Mouse (Mus musculus): Measurements from ENCODE around the gene Aifm1. TPM values are rescaled to one million over a fixed set of nuclear protein-coding genes. Genes with fewer than 3 reads are reported as not detected.

The Aifm1 gene
- 10 to 100 TPM; 39.0 to 44.7 TPM for total RNA-seq (2021)
- long read RNA-seq, experiment 1, transcript Aifm1-201 (16 exons, 2,237 nt) = major isoform, 55 of 60 reads
- long read RNA-seq, experiment 1, partial matches to known transcripts = 3 of 60 reads
- long read RNA-seq, experiment 1, other reads (novel, unspliced or antisense) = 2 of 60 reads
- long read RNA-seq, experiment 2, transcript Aifm1-201 (16 exons, 2,237 nt) = major isoform, 75 of 79 reads
- long read RNA-seq, experiment 2, partial matches to known transcripts = 2 of 79 reads
- long read RNA-seq, experiment 2, other reads (novel, unspliced or antisense) = 2 of 79 reads

DNA sequence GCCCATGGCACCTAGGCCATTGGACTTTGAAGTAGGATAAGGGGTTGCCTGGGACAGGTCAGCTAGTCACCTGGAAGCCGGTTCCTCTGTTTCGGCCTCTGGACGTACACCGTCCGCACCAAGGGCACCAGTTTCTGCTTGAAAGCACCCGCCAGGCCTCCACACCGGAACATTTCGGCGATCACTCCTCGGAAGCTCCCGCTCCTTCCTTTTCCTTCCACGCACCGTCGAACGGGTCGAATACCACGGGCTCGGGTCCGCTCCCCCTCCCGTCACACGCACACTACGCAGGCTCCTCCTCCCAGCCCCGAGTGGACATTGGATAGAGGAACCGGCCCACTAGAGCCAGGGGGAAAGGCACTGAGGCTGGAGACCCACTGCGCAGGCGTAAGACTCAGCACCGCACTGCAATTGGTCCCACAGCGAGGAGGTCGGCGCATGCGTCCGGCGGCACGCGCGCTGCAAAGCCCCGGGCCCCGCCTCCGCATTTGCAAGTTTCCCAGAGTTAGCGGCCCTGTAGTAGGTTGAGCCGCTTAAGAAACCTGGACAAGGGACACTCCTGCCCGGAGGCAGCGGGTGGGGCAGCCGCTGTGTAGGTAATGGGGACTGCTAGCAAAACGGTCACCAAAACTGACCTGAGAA lies at the start of gene Aifm1:
Gene Aifm1, minus strand, starts transcription at position 398 of the 642 bp plus-strand sequence.
- intact Hi-C loops (cut with DNase I) = no loop called here
- peak; percentile 81 to 90 for DNase-seq

DNA sequence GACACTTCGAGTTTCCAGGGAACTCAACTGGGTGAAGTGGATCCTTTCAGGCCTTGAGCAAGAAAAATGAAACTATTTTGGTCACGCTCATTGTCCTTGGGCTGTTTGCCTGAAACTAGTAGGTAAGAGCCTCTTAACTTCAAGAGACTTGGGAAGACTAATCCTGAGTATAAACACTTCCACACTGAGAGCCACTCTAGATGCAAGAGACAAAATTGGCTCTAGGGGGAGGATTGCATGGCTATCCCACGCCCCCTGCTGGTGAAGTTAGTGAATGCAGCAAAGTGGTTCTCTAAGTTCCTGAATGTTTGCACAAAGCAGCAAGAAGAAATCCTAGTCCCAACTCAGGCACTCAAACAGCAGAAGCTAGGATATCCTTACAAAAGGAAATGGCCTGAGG lies 18.8 kb upstream of the Aifm1 start:
- peak; percentile 41 to 46 for DNase-seq
- intact Hi-C loops (cut with DNase I) = loop anchor here (5.0 kb wide), 2 partner anchors 110 to 540 kb away; no protein-coding TSS in a partner anchor

DNA sequence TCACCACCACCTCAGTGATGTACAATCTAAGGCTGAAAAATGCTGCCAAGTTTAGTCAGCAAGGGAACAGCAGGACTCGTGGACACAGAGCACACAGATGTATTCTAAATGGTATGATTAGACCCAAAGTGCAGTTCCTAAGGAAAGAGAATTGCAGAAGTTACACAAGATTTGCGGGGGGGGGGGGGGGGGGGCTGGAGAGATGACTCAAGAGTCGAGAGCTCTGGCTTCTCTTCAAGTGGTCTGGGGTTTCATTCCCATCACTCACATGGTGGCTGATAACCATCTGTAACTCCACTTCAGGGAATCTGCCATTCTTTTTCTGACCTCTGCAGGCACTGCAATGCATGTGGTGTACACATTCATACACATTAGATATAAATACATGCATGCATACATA lies 13.1 kb upstream of the Aifm1 start:
- intact Hi-C loops (cut with DNase I) = no loop called here
- DNase-seq = no peak

DNA sequence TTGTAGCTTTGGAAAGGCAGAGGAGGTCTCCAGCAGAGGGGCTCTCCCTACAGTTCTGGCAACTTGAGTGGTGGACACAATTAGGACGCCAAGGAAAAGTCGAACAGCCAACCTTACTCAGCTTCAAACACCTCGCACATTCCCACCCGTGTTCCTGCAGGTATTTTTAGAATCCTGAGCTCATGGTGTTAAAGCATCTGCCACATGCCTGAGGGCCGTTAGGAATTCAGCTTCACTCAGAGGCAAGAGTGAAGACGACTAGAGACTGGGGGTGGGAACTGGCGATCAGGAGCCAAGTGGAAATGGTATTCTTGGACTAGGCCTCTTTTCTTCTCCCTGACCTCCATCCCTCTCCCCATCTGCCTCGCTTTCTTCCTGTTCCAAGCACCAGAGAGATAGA lies 12.5 kb upstream of the Aifm1 start:
- no peak for DNase-seq
- intact Hi-C loops (cut with DNase I) = no loop called here

DNA sequence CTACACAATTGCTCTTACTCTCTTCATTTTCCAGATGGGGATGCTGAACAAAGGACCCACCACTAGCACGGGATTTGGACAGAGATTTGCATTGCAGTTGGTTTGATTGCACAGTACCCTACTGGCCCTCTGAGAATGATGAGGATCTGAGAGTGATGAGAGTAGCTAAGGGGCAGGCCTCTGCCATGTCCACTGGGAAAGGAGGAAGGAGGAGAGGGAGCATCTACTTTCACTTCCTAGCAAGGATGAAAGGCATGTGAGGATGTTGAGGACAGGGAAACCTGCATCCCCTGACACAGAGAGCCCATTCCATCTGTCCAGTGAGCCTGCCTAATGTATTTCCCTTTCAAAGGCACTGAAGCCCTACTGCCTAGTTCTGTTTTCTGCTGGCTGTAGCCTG lies 12.0 kb upstream of the Aifm1 start:
- intact Hi-C loops (cut with DNase I) = no loop called here
- DNase-seq = no peak

DNA sequence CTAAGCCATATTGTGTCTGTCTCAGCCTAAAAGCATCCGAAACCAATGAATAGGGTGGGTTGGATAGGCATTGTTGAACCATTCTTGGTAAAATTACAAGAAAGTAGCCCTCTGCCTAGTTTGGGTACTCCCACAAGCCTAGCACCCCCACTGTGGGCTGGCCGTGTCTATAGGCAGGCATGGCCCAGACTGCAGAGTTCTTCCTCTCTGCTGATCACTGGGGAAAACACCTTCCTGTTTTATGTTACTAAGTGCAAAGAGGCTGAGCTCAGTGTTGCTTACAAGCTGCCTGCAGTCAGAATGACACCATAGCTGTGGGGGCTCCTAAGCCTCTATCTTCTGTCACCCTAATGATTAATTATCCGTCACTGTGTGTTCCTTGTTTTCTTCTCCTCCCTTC lies 10.1 kb upstream of the Aifm1 start:
- intact Hi-C loops (cut with DNase I) = no loop called here
- no peak for DNase-seq

DNA sequence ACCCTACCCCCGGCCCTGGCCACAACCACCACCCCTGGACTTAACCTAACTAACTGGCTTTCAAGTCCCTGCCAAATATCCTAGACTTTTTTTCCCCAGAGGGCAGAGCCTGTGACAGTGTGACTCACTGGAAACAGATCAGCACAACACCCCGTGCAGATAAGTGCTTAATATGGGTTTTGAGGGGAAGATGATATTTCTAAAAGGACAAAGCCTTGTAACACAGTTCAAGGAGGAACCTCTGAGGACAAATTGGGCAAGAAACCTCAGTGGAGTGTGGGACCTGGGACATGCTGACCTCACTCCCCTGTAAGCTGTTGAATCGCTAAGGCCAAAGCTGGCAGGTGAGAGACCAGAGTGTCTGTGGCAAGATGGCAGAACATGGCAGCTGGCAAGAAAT lies 8.3 kb upstream of the Aifm1 start:
- intact Hi-C loops (cut with DNase I) = no loop called here
- DNase-seq = no peak

DNA sequence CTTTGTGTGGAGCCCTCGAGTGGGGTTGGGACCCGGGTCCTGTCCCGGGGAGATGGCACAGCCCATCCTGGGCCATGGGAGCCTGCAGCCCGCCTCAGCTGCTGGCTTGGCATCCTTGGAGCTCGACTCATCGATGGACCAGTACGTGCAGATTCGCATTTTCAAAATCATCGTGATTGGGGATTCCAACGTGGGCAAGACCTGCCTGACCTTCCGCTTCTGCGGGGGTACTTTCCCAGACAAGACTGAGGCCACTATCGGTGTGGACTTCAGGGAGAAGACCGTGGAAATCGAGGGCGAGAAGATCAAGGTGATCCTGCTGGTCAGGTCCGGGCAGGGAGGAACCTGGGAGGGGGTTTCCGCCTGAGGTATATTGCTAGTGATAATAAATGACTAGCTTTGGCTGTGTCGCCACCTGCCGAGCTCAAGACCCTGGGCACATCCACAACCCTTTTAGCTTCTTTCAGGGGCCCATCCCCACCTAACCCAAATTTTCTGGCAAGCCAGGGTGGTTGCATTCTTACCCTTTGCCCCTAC lies 6.3 kb upstream of the Aifm1 start:
- intact Hi-C loops (cut with DNase I) = no loop called here
- no peak for DNase-seq

DNA sequence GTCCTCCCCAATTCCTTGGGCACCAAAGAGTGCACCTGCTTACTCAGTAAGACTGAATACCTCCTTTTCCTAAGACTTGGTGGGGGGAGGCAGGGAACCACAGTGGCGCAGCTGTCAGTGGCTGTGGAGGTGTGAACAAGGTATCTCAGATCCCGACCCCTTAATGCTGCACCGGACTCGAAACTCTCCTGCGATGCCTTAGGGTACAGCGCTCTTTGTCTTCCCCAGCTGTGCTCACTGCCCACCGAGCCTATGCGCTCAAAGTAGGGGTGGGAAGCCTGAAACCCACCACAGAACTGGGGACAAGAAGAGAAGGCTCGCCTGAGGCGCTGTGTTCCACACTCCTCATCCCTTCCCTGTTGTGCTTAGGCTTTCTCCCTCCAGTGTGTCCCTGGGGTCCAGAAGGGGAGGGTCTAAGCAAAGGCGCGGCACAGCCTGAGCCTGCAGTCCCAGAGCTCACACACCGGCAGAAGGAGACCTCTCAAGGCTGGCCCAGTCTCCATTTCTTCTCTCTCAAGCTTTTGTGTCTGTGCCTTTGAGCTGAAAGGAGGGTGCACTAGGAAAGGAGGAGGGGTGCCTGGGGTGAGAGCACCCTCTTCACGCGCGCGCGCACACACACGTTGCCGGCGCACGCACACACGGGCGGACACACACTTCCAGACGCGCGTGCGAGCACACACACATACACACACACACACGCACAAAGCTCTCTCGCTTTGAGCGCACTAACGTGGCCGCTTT lies 5.6 kb upstream of the Aifm1 start, which contains the start of gene Rab33a:
Gene Rab33a, plus strand, starts transcription at position 478 of the 741 bp plus-strand sequence.
- intact Hi-C loops (cut with DNase I) = no loop called here
- no peak for DNase-seq

DNA sequence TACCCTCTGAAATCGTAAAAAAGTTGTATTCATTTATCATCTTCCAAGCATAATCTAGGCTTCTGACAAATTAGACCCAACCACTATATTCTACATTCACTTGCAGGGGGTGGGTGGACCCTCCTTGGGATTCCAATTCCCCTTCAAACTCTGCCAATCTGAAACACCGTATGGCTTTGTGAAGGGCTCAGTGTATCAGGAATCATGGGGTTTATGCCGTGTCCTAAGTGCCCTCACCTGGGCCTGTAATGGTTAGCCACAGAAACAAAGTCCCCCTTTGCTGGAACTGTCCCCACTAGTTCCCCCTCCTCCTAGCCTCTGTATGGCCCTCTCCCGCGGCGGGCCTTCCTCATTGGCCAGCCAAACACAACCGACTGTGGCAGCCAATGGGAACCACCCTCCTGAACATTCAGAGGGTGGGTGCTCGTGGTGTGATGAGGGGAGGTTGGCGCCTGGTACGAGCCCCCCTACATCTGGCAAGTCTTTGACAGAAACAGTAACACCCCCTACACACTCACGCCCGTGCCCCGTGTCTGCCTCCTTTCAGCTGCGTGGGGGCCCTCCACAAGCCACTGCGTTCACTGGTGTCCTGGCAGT lies 4.9 kb upstream of the Aifm1 start:
- no peak for DNase-seq
- intact Hi-C loops (cut with DNase I) = no loop called here

DNA sequence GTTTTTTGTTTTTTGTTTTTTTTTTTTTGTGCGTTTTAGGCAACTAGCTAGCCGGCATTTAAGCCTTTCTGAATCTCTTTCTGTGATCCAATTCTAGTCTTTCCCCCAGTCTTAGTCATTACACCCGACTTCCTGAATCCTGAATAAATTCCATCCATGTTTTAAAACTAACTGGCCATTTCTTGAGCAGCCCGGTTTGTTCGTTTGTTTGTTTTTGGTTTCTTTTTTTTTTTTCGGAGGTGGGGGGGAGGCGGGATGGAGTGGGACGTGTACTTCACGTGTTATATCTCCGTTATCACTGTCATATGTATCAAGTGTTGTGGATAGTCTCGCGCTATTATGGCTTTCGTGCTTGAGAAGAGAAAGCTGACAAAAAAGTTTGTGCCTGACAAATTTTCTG lies 461 bp upstream of the Aifm1 start:
- intact Hi-C loops (cut with DNase I) = no loop called here
- no peak for DNase-seq

DNA sequence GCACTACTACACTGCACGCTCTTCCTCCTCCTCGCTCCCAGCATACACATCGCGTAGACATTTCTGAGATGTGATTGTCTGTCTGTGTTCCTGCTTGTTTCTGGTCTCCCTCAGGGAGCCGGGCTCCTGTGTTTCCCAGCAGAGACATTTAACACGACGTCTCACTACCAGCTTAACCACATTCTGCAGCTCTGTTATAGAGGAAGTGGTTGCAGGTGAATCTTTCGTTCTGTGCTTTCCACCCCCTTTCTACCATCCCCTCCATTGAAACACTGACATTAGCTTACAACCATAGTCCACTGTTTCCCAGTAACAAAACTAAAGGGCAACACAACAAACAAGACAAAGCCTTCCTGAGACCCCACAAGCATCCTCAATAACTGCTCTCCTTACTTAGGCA lies 19.6 kb downstream of the Aifm1 start:
- no peak for DNase-seq
- intact Hi-C loops (cut with DNase I) = no loop called here

DNA sequence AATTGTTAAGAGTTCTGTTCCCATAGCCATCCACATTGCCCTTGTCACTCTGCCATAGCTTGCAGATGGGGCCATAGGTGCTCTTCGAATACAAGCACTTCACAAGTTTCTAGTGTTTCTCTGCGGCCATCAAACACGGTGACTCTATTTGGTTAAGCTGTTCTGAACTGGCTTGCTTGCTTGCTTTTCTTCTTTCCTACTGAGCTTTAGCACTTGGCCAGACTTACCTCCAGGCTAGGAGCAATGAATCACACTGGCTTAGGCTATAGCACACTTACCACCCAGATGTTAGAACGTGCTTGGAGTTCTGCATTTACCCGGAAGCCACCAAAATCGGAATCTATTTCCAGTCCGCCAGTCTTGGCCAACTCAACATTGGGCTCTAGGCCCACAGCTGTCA lies 31.7 kb downstream of the Aifm1 start:
- no peak for DNase-seq
- intact Hi-C loops (cut with DNase I) = no loop called here

DNA sequence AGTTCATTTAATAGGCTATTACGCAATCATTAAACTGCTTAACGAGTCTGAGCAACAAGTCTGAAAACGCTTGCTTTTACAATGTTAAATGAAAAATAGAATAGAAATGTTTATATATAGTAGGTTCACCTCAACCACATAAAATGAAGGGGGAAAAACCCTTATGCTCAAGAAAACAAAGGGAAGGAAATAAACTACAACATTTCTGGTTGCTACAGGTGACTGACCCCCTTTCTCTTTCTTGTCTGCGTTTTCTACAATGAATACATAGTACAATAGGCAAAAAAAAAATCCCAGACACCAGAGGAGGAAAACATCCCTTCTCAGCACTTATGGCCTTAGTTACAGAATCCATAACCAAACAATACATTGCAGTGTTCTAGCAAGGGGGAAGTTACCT lies 32.3 kb downstream of the Aifm1 start:
- intact Hi-C loops (cut with DNase I) = no loop called here
- no peak for DNase-seq

DNA sequence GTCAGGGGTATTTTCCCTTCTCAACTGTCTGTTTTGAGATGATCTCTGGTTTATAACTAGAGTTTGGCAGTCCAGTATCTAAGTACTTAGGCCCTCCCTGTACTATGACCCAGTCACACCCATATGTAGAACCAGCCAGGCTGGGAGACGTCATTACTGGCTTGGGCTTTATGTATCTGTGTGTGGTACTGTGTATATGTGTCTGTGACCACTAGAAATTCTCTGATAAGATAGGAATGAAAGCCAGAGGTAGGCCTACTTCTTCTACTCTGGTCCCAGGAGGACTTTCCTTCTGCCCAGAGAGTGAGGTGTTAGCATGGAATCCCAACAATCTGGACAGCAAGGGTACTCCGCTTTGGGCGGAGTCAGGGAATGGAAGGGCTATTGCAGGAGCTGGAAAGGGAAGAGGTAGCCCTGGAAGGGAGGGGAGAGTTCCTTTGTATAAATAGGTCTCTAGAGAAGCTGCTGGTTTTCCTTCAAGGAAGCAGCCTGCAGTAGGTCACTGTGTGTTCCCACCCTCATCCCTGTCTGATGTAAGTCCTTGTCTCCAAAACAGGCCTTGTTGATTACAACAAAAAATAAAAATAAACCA lies 45.9 kb downstream of the Aifm1 start:
- intact Hi-C loops (cut with DNase I) = no loop called here
- DNase-seq = no peak

DNA sequence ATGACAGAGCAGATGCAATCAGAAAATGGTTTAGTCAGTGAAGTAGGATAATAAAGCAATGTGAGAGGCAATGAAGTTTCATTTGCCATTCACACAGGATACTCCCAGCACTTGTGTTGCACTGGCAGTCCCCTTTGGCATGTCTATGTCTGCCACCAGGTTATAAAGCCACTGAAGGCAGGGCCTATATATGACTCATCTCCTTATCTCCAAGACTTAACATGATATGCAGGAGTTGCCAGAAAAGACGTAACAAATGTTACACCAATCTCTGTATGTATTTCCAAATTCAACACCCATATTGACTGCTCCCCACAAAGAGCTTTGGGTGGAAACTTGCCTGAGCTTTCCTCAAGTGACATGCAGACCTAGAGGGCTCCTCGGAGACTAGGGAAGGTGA lies 47.2 kb downstream of the Aifm1 start:
- no peak for DNase-seq
- intact Hi-C loops (cut with DNase I) = no loop called here

DNA sequence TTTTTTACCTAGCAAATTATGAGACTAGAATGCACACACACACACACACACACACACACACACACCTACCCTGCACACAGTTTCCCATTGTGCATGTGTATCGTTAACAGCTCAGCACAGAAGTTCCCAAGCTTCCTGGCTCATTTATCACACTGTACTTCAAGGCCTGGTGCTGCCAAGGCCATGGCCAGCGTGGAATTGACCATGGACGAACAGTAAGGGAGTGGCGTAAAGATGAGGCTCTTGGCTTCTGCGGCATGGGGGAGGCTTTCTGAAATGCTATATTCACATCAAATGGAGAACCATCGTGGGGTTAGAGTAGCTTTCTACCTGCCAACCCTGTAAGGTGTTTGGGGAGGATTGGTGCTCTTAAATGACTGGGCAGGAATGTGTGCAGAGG lies 48.9 kb downstream of the Aifm1 start:
- DNase-seq = no peak
- intact Hi-C loops (cut with DNase I) = no loop called here

DNA sequence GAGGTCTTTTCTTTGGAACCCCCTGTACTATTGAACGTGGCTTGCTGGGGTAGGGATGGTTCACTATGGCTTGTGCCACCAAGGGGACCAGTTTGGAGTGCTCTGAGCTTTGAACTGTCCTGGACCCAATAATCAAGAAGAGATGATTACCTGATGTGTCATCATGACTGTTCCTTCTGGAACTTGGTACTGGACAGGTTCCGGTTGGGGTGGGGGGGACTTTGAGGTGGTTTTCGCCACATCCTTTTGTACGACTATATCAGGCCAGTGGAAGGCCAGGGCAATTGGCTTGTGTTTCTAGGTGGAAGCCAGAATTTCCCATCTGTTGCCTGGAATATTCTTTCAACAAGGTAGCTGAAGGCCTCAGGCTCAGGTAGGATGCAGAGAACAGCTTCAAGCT lies 49.7 kb downstream of the Aifm1 start:
- intact Hi-C loops (cut with DNase I) = loop anchor here (2.0 kb wide), 1 partner anchor 41 kb away; no protein-coding TSS in a partner anchor

DNA sequence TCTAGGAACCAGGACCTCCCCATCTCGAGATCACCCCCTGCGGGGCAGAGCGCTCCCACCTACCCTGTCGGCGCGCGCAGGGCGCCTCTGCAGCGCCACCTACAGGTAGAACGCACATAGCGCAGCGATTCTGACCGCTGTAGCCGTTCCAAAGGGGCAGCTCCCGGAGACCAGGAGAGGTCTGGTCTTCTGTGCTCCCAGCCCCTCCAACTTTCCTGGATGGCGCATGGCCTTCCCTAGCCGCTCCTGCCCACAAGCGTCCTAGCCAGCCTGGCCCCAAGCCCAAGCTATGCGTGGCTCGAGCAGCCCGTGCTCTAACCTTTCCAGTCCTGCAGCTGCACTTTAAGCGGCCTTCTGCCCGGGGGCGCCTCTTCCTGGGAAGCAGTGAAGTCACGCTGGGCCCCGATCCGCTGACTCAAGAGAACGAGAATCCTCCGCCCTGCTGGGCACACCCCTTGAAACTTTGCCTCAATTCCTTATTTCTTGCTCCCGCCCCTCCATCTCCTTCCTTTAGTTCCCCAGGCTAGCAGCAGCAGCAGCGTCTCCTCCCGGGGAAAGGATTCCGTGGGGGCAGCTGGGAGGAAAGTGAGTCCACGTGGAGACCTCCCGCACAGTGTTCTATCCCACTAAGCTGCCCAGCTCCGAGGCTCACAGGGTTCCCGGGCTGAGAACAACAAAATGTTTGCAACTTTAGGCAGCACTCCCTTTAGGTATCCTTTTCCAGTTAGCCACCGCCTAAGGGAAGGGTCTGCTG lies 50.4 kb downstream of the Aifm1 start, which contains the start of gene Elf4:
Gene Elf4, minus strand, starts transcription at position 379 of the 754 bp plus-strand sequence.
- intact Hi-C loops (cut with DNase I) = loop anchor here (2.0 kb wide), 1 partner anchor 40 kb away; no protein-coding TSS in a partner anchor
- DNase-seq = peak; percentile 51 to 54

More for the DNA sequence above, 49.7 kb downstream of the Aifm1 start:
- DNase-seq = no peak

Measured in gastrocnemius, postnatal 36 days (tissue).